Mouse (Mus musculus) liver, postnatal 0 days (tissue): ENCODE results near the gene Serpinb1c.

ENCODE experiments used
- CTCF ChIP-seq: sonication (generic); IDR thresholded peaks from 2 replicates; pipeline ENCODE4 v1.5.1; 2016; ENCODE audit warnings: antibody characterized with exemption, low read depth
- EP300 ChIP-seq: IDR thresholded peaks from 2 replicates; pipeline ENCODE4 v1.6.1; 2016; ENCODE audit warnings: antibody characterized with exemption, low read depth, mild to moderate bottlenecking

DNA sequence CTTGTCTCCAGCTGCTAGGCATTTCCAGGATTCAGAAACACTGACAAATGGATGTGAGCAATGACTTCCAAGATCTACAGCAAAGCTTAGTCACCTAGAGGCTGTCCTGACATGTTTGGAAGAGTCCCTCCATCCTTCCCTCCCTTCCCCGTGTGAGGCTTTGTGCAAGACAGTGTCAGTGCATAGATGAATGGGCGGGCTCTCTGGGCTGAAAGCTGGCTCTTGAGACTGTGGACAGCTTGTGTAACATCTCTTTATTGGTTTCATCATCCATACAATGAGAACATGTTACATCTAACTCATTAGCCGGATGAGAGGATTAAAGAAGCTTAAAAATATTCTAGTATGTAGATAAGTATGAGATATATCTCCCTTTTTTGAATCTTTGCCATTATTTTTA lies 65.2 kb downstream of the Serpinb1c start:
- no peak for TF ChIP-seq CTCF
- no peak for TF ChIP-seq EP300
